Mouse (Mus musculus) liver, postnatal 0 days (tissue): ENCODE results near the gene Slc41a3.
A peak's percentile ranks its signal among the peaks of the same experiment; 100 is the strongest.

ENCODE experiments used
- CTCF ChIP-seq: sonication (generic); IDR thresholded peaks from 2 replicates; pipeline ENCODE4 v1.5.1; 2016; ENCODE audit warnings: antibody characterized with exemption, low read depth
- EP300 ChIP-seq: IDR thresholded peaks from 2 replicates; pipeline ENCODE4 v1.6.1; 2016; ENCODE audit warnings: antibody characterized with exemption, low read depth, mild to moderate bottlenecking

GRCm38 (mm10) chr6:90622758-90623455 is 18.4 kb downstream of the Slc41a3 start:
- TF ChIP-seq EP300: peak; percentile 92
- no peak for TF ChIP-seq CTCF
